Mouse (Mus musculus): ENCODE measurements around the gene Hpse2. TPM values are rescaled to one million over a fixed set of nuclear protein-coding genes. Genes with fewer than 3 reads are reported as not detected.

Gene Hpse2
- 0.82 and 2.3 TPM in 2 replicates for polyA plus RNA-seq (2012; rRNA removed)

GRCm38 (mm10) chr19:43388017-43388904 lies at the start of gene Hpse2:
Gene Hpse2, minus strand, starts transcription at chr19:43388355.

GRCm38 (mm10) chr19:42779531-42780155 lies 608.5 kb downstream of the Hpse2 start, which contains the start of gene Hps1:
Gene Hps1, minus strand, starts transcription at chr19:42779978.

GRCm38 (mm10) chr19:42752363-42752931 lies 635.7 kb downstream of the Hpse2 start, which contains the start of gene Pyroxd2:
Gene Pyroxd2, minus strand, starts transcription at chr19:42752775.

Other genes with a start within 250 kb of the Hpse2 start
- 0.46 and 0.49 TPM in 2 replicates for gene Cnnm1, start 52.1 kb upstream of the Hpse2 start, polyA plus RNA-seq (2012; rRNA removed)
- 36.1 and 42.2 TPM in 2 replicates for gene Got1, start 136.2 kb upstream of the Hpse2 start, polyA plus RNA-seq (2012; rRNA removed)
- gene Nkx2-3, start 224.0 kb upstream of the Hpse2 start, polyA plus RNA-seq (2012; rRNA removed), result 1.3 and 1.4 TPM in 2 replicates

All from central nervous system, embryonic 11.5 days (tissue).